Mouse (Mus musculus): ENCODE measurements around the gene Gzmf.
"Not testable (repeated sequence)": the region's sequence is repeated elsewhere in the genome, so short reads cannot be mapped to it uniquely, and the experiment has no call there.

DNA sequence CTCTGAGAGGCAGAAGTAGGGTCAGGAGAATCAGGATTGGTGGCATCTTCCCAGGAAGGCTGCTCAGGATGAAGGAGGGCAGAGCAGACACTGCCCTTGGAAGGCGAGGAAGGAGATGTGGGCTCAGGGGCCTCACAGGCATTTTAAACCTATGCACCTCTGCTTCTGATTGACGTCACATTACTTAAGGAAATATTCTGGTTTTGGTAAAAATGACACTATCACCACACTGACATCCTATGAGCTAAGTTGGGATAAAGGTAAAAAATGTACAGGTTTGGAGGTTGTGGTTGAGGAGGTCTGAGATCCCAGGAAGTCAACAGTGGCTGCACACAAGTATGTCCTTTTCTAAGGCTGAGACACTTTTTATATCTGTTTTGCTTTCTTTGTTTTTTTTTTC lies 51.7 kb downstream of the Gzmf start, which contains the start of gene Gzmg:
- not testable (repeated sequence) for TF ChIP-seq CTCF (conservative IDR thresholded peaks at IDR 0.05; ENCODE audit: insufficient read depth, insufficient read length, low read depth, low read length); POLR2A (IDR thresholded peaks at IDR 0.05; ENCODE audit: low read depth, low read length)

Measured in kidney, adult 2 months (tissue).